Mouse (Mus musculus) ES-E14 (cell line): ENCODE data around the gene Eddm3b. TPM values are rescaled to one million over a fixed set of nuclear protein-coding genes. Genes with fewer than 3 reads are reported as not detected.

Source experiments
- DNase-seq: peaks from one replicate; pipeline ENCODE4 v3.0.0-alpha.2; 2013; ENCODE audit warnings: low read depth, low spot score
- H3K27ac ChIP-seq: 2 replicates; pipeline ENCODE4 v1.5.1; 2012; ENCODE audit warnings: low read depth, mild to moderate bottlenecking, low read length, moderate library complexity, mixed read lengths; ENCODE audit not compliant: poor library complexity, insufficient read depth, severe bottlenecking
- H3K36me3 ChIP-seq: 2 replicates; pipeline ENCODE4 v1.6.1; 2012; ENCODE audit warnings: mild to moderate bottlenecking, low read length, moderate library complexity, mixed read lengths; ENCODE audit not compliant: control insufficient read depth, poor library complexity, insufficient read depth, severe bottlenecking
- H3K4me1 ChIP-seq, 2 experiments: fragments of 150-350 bp in 1 of 2; sonication (generic) in 1 of 2; 2 replicates each; pipeline ENCODE4 v1.6.1; 2012; ENCODE audit warnings: low read length in 2 of 2, mild to moderate bottlenecking in 1 of 2, mixed read lengths in 1 of 2; ENCODE audit not compliant: control insufficient read depth in 2 of 2, insufficient read depth in 2 of 2, poor library complexity in 1 of 2
- H3K4me3 ChIP-seq, 2 experiments: fragments of 150-350 bp in 1 of 2; sonication (generic) in 1 of 2; 2 replicates each; pipeline ENCODE4 v1.5.1; 2012; ENCODE audit warnings: low read length in 2 of 2, low read depth in 1 of 2, mild to moderate bottlenecking in 1 of 2, mixed read lengths in 1 of 2; ENCODE audit not compliant: insufficient read depth in 1 of 2, poor library complexity in 1 of 2, severe bottlenecking in 1 of 2
- H3K9ac ChIP-seq: 2 replicates; pipeline ENCODE4 v1.6.1; 2012; ENCODE audit warnings: low read depth, mild to moderate bottlenecking, low read length, mixed read lengths; ENCODE audit not compliant: poor library complexity, insufficient read depth, severe bottlenecking
- H3K9me3 ChIP-seq: fragments of 150-350 bp; sonication (generic); 2 replicates; pipeline ENCODE4 v1.6.1; 2012; ENCODE audit warnings: low read depth, mild to moderate bottlenecking, low read length; ENCODE audit not compliant: control insufficient read depth, insufficient read depth
- CHD2 ChIP-seq: IDR thresholded peaks from 2 replicates; pipeline ENCODE4 v1.6.1; 2014; ENCODE audit warnings: mild to moderate bottlenecking, low read depth, low read length, inconsistent platforms
- HCFC1 ChIP-seq: IDR thresholded peaks from 2 replicates; pipeline ENCODE4 v1.6.1; 2012; ENCODE audit warnings: low read length, inconsistent platforms, borderline replicate concordance; ENCODE audit not compliant: insufficient read depth
- MAFK ChIP-seq: IDR thresholded peaks from 2 replicates; pipeline ENCODE4 v1.6.1; 2014; ENCODE audit warnings: mild to moderate bottlenecking, low read depth, low read length, inconsistent platforms; ENCODE audit not compliant: insufficient read depth
- ZC3H11A ChIP-seq: IDR thresholded peaks from 2 replicates; pipeline ENCODE4 v1.6.1; 2012; ENCODE audit warnings: low read depth, mild to moderate bottlenecking, inconsistent platforms, low read length, borderline replicate concordance
- ZNF384 ChIP-seq: IDR thresholded peaks from 2 replicates; pipeline ENCODE4 v1.6.1; 2012; ENCODE audit warnings: low read depth, low read length, inconsistent platforms
- in situ Hi-C, 2 experiments: fragments of 600-800 bp; cut with MboI; formaldehyde crosslinking; loops; one replicate each; pipeline ENCODE4 v1.15.1; 2025; ENCODE audit warnings: low sequenced_read_pairs in 2 of 2, inconsistent platforms in 1 of 2; ENCODE audit not compliant: unreplicated experiment in 2 of 2
- total RNA-seq: library from RNA; depleted of rRNA; stranded (reverse); fragments of 300-350 nt; gene quantifications from 2 replicates; pipeline ENCODE4 v1.2.3, GENCODE M21; 2012

Gene Eddm3b
- total RNA-seq, 1 experiment: not detected

DNA sequence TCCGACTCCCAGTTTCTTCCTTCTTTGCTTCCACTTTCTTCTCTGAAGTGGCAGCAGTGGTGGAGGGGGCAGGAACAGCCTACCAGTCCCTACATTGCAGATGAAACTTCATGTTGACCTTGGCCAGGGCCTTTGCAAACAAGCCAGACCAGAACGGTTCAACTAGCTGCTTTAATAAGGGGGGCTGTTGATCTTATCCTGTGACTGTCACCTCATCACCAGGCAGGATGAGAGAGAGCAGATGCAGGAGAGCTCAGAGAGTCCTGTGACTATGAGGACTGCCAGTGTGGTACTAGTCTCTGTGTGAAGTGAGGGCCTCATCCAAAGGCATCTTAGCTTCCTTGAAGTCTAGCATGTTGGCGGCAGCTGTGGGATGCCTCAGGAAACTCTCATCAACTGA lies 33.8 kb downstream of the Eddm3b start:
- TF ChIP-seq ZC3H11A (no peak), HCFC1 (no peak), CHD2 (no peak), ZNF384 (no peak)
- Histone ChIP-seq H3K4me3 (no peak overlapping the region), H3K9ac (no peak overlapping the region), H3K4me1 (no peaks in the 10 kb centered on the region), H3K27ac (no peak overlapping the region), H3K36me3 (no peaks in the 10 kb centered on the region), H3K9me3 (no peaks in the 10 kb centered on the region)
- no peak for DNase-seq
- in situ Hi-C loops: no loop called here

DNA sequence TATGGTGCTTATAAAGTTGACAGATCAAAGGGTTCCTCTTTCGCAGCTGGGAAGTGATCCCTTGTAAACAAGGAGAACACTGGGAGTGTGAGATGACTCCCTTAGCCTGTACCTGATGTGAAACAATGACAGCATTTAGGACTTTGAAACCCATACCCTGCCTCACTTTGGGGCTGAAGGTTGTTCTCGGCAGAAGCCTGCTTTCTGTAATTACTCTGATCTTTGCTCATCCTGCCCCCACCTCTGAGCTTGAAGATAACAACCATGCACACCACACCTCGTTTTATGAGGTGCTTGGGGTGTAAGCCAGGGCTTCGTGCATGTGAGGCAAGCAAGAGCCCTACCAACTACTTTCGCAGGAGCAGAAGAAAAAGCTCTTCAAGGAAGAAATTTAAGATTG lies 34.9 kb downstream of the Eddm3b start:
- no peaks in the 10 kb centered on the region for H3K36me3 ChIP-seq
- in situ Hi-C loops: no loop called here
- no peak overlapping the region for H3K27ac ChIP-seq
- no peak overlapping the region for H3K4me3 ChIP-seq
- H3K9me3 ChIP-seq: no peaks in the 10 kb centered on the region
- DNase-seq: no peak
- no peaks in the 10 kb centered on the region for H3K4me1 ChIP-seq
- TF ChIP-seq MAFK: no peak
- no peak for TF ChIP-seq HCFC1
- no peak for TF ChIP-seq ZC3H11A
- no peak for TF ChIP-seq CHD2
- no peak for TF ChIP-seq ZNF384
- no peak overlapping the region for H3K9ac ChIP-seq

DNA sequence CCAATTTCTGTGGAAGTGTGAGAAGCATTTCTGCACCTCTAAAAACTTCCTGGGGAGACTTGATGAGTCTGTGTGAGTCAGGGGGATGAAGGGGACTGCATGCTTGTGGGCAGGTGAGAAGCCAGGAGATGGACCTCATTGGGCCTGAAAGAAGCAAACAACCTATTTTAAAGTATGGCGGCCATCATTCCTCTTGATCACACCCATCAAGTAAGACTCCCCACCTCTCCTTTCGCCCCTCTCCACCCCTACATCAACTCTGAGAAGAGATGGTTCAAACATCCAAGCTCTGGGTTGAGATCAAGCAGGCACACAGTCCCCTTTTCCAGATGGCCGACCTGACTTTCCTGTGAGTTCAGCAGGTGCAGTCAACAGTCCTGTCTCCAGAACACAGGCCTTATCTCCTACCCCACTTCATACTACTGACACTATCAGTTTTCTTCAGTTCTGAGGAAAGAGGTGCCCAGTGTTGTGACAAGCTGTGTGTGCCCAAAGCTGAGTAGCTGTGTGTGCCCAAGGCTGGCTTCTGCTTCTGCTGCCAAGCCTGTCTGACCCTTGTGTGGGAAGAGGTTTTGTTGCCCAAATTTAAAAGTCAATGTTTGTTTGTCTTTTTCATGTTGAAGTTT lies 36.1 kb downstream of the Eddm3b start:
- Histone ChIP-seq H3K36me3 (no peaks in the 10 kb centered on the region), H3K9me3 (no peaks in the 10 kb centered on the region), H3K4me3 (no peak overlapping the region), H3K27ac (no peak overlapping the region), H3K9ac (no peak overlapping the region), H3K4me1 (no peaks in the 10 kb centered on the region)
- TF ChIP-seq ZC3H11A: no peak
- TF ChIP-seq ZNF384: no peak
- TF ChIP-seq MAFK: no peak
- no peak for TF ChIP-seq HCFC1
- no peak for TF ChIP-seq CHD2
- no peak for DNase-seq
- in situ Hi-C loops: no loop called here

DNA sequence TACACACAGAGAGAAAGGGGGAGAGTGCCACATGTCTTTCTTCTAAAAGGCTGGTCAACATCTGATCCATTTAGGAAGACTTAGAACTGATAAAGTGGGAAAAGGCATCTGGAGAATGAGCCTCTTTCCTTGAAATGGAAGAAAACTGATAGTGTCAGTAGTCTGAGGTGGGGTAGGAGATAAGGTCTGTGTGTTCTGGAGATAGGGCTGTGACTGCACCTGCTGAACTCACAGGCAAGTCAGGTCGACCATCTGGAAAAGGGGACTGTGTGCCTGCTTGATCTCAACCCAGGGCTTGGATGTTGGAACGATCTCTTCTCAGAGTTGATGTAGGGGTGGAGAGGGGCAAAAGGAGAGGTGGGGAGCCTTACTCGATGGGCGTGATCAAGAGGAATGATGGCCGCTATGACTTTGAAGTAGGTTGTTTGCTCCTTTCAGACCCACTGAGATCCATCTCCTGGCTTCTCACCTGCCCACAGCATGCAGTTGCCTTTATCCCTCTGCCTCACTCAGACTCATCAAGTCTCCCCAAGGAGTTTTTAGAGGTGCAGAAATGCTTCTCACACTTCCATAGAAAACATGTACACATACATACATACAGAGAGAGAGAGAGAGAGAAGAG lies 38.1 kb downstream of the Eddm3b start:
- TF ChIP-seq HCFC1 (no peak), MAFK (no peak), ZC3H11A (no peak), CHD2 (no peak), ZNF384 (no peak)
- Histone ChIP-seq H3K36me3 (no peaks in the 10 kb centered on the region), H3K9me3 (no peaks in the 10 kb centered on the region), H3K4me1 (no peaks in the 10 kb centered on the region), H3K27ac (no peak overlapping the region), H3K4me3 (no peak overlapping the region), H3K9ac (no peak overlapping the region)
- no peak for DNase-seq
- in situ Hi-C loops: no loop called here
